Mouse (Mus musculus) thymus, adult 2 months (tissue): ENCODE measurements at regions not wholly inside any gene's neighbourhood (a gene's known extent, or its start where the extent isn't known, plus 50 kb on each side); places are given as distances from the start of the nearest gene placed in this dataset.

ENCODE experiments used
- DNase-seq: peaks from one replicate; pipeline ENCODE4 v3.0.0; 2021
- H3K27ac ChIP-seq: fragments of 200-500 bp; 2 replicates; pipeline ENCODE4 v1.5.1; 2012; ENCODE audit warnings: low read length, control low read depth; ENCODE audit not compliant: control insufficient read depth, insufficient read depth
- H3K27me3 ChIP-seq: fragments of 200-500 bp; 2 replicates; pipeline ENCODE4 v1.6.1; 2012; ENCODE audit warnings: mild to moderate bottlenecking, low read length, moderate library complexity, mixed read lengths; ENCODE audit not compliant: control insufficient read depth, insufficient read depth
- H3K36me3 ChIP-seq: fragments of 200-500 bp; 2 replicates; pipeline ENCODE4 v1.6.1; 2012; ENCODE audit warnings: mild to moderate bottlenecking, low read length, moderate library complexity; ENCODE audit not compliant: control insufficient read depth, insufficient read depth
- H3K4me1 ChIP-seq: fragments of 200-500 bp; replicated peaks from 2 replicates; pipeline ENCODE4 v1.6.1; 2012; ENCODE audit warnings: low read length; ENCODE audit not compliant: control insufficient read depth, insufficient read depth
- H3K4me3 ChIP-seq: fragments of 200-500 bp; 2 replicates; pipeline ENCODE4 v1.5.1; 2012; ENCODE audit warnings: mild to moderate bottlenecking, low read length, control low read depth, moderate library complexity; ENCODE audit not compliant: control insufficient read depth, insufficient read depth
- CTCF ChIP-seq: fragments of 200-500 bp; IDR thresholded peaks from 2 replicates; pipeline ENCODE4 v1.5.1; 2012; ENCODE audit warnings: mild to moderate bottlenecking, control low read depth, low read length, moderate library complexity, borderline replicate concordance; ENCODE audit not compliant: control insufficient read depth, poor library complexity, insufficient read depth; ENCODE audit errors: extremely low read depth
- POLR2A ChIP-seq: fragments of 200-500 bp; IDR thresholded peaks from 2 replicates; pipeline ENCODE4 v1.6.1; 2012; ENCODE audit warnings: mild to moderate bottlenecking, low read length, control low read depth, moderate library complexity; ENCODE audit not compliant: control insufficient read depth, poor library complexity, insufficient read depth; ENCODE audit errors: extremely low read depth
- WGBS: fragments of 180-500 bp; shearing (Covaris S2); methylation state at CpG from one replicate; pipeline ENCODE4 v1.1.7; 2018; 5-methylcytosine and 5-hydroxymethylcytosine counted together

DNA sequence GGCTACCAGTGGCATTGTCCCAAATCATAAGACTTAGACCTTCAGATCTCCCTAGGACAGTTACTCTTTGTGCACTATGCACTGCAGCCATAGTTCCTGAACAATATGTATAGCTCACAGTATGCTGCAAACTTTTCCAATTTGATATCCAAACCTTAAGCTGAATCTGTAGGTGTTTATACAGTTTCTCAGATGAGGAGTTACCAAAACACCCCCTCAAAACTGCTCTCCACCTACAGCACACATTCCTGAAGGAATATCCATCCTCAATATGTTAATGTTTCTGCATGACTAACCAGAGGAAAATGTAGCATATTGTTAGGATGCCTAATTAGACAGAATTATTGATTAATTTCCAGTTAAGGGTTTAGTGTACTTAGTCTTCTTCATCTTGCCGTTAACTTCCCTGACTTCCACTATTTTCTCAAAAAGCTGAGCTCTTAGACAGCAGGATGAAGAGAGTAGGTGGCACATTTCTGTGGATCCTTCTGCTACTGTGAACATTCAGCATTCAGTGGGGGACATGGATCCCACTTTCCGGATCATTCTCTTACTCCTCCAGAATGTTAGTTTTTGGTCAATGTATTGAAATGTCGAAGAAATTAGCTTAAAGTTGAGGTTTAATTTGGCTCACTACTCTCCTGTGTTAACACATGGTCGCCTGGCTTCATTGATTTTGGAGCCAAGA, 800.0 kb downstream of the 5730522E02Rik start:
- H3K4me3 ChIP-seq, result no peak overlapping the region
- H3K4me1 ChIP-seq, result no peaks in the 10 kb centered on the region
- no peaks in the 10 kb centered on the region for H3K36me3 ChIP-seq
- TF ChIP-seq CTCF (no peak), POLR2A (no peak)
- no peaks in the 10 kb centered on the region for H3K27me3 ChIP-seq
- no peak for DNase-seq
- no peak overlapping the region for H3K27ac ChIP-seq
- 82% methylated on average over 4 of the region's 4 CpGs for WGBS

DNA sequence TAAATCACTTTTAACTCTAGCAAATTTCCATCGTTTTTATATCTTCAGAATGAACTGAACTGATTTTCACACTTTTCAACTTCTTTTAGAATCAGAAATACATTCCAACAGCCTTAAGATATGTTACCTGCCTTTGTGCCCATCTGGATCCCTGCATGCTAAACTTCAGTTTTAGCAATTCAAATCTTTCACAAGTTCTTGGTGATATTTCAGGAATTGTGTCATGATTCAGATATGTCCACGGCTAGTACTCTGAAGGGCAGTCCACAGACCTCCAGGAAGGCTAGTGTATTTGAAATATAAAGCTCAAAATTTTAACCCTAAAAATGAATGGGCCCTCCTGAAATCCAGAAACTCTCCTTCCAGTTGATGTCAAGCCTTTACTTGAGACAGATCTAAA, 818.9 kb downstream of the 5730522E02Rik start:
- TF ChIP-seq POLR2A, result no peak
- TF ChIP-seq CTCF, result no peak
- WGBS, result 73% methylated on average over 2 of the region's 2 CpGs

DNA sequence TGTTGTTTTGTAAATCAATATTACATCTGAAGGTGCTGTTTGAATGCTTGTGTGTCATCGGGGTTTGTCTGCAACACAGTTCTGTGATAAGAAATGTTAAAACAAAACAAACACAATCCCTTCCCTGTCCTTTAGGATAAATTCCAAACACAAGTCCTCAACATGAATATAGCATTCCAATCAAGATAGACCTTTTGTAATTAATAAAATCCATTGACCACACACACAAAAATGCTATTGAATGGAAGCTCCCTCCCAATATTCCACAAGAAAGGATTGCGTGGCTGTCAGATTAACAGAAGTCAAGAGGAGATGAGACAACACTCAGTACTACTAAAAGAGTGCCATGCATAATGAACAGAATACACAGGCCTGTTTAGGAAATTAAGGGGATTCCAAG, 843.5 kb downstream of the 5730522E02Rik start:
- WGBS, result 92% methylated on average over 2 of the region's 2 CpGs
- H3K27ac ChIP-seq, result no peak overlapping the region
- no peaks in the 10 kb centered on the region for H3K27me3 ChIP-seq
- no peak for TF ChIP-seq POLR2A
- TF ChIP-seq CTCF, result no peak
- no peaks in the 10 kb centered on the region for H3K4me1 ChIP-seq
- H3K36me3 ChIP-seq, result no peaks in the 10 kb centered on the region
- H3K4me3 ChIP-seq, result no peak overlapping the region
- DNase-seq, result no peak

More for the DNA sequence above, 818.9 kb downstream of the 5730522E02Rik start:
- no peak overlapping the region for H3K4me3 ChIP-seq
- DNase-seq, result no peak
- no peak overlapping the region for H3K27ac ChIP-seq
- H3K36me3 ChIP-seq, result no peaks in the 10 kb centered on the region
- no peaks in the 10 kb centered on the region for H3K27me3 ChIP-seq
- H3K4me1 ChIP-seq, result no peaks in the 10 kb centered on the region

DNA sequence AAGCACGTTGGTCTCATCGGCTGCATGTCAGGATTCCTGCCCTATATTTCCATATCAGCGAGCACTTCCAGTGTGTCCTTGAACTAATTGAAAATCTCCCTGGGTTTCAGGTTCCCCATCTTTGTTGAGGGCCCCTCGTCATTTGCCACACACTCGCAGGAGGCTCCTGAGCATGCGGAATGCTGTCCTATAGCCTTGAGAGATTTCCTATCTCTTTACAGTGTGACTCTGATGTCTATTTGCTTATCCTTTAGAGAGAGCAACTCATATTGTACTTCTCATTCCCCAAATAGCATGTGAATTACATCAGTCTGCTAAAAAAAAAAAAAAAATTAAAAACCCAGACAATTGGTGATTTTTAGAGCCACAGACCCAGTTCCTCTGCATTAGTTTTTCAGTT, 845.1 kb downstream of the 5730522E02Rik start:
- no peak for TF ChIP-seq CTCF
- TF ChIP-seq POLR2A, result no peak
- no peaks in the 10 kb centered on the region for H3K27me3 ChIP-seq
- no peak overlapping the region for H3K27ac ChIP-seq
- H3K4me1 ChIP-seq, result no peaks in the 10 kb centered on the region
- H3K36me3 ChIP-seq, result no peaks in the 10 kb centered on the region
- no peak overlapping the region for H3K4me3 ChIP-seq
- no peak for DNase-seq
- WGBS, result 92% methylated on average over 6 of the region's 6 CpGs

DNA sequence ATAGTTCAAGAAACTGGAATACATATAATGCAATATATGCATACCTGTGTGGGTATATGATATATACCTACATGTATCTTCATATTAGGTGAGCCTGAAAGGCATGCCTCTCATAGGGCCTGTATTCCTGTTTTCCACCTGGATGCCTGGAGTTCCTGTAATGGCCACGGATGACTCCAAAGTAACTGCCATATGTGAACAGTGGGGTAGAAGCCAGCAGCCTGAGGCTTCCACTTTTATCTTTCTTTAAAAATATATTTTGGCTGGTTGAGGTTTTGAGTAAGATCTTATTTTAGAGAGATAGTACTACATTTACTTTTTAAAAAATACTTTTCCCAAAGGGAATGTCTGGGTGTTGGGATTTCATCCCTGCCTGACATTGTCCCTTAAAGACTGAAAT, 850.8 kb downstream of the 5730522E02Rik start:
- no peak overlapping the region for H3K27ac ChIP-seq
- no peak for TF ChIP-seq CTCF
- no peak for TF ChIP-seq POLR2A
- 92% methylated on average over 1 of the region's 1 CpGs for WGBS
- DNase-seq, result no peak
- H3K36me3 ChIP-seq, result no peaks in the 10 kb centered on the region
- H3K4me1 ChIP-seq, result no peaks in the 10 kb centered on the region
- H3K27me3 ChIP-seq, result no peaks in the 10 kb centered on the region
- H3K4me3 ChIP-seq, result no peak overlapping the region

DNA sequence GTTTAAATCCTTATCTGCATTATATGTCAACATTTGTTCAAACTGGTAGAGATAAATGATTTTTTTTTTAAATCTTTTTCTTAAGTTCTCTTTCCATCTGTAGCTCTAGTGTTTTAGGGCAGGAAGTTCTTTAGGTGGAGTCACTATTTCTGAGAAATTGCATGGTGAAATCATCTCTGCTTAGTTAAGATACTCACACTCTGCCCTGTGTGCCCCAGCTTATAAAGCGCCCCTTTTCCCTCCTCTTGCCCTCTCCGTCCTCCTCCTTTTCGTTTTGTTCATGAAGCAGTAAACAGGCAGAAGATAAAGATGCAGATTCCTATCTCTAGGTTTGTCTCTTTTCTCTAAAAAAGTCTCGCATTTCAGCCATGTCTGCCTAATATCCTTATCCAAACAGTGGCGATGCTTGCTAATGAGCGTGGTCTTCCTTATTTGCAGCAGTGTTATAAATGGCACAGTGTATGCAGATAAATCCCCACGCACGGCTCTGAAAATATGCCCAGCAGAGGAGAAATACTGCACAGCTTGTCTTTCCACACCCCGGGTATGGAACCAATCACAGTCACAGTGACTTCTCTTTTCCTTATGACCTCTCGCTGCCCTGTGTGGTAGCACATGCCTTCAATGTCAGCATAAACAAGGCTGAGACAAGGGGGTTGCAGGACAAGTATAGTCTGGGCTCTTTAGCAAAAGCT, 852.7 kb downstream of the 5730522E02Rik start:
- Histone ChIP-seq H3K36me3 (no peaks in the 10 kb centered on the region), H3K4me3 (no peak overlapping the region), H3K27me3 (no peaks in the 10 kb centered on the region), H3K4me1 (no peaks in the 10 kb centered on the region), H3K27ac (no peak overlapping the region)
- 35% methylated on average over 10 of the region's 10 CpGs for WGBS
- DNase-seq, result no peak
- TF ChIP-seq POLR2A (no peak), CTCF (no peak)
